Mouse (Mus musculus): ENCODE measurements around the gene Synj2. TPM values are rescaled to one million over a fixed set of nuclear protein-coding genes. Genes with fewer than 3 reads are reported as not detected.
A peak's percentile ranks its signal among the peaks of the same experiment; 100 is the strongest.

The Synj2 gene
- polyA plus RNA-seq, 1 experiment from 2014 or later = 4.0 TPM

DNA sequence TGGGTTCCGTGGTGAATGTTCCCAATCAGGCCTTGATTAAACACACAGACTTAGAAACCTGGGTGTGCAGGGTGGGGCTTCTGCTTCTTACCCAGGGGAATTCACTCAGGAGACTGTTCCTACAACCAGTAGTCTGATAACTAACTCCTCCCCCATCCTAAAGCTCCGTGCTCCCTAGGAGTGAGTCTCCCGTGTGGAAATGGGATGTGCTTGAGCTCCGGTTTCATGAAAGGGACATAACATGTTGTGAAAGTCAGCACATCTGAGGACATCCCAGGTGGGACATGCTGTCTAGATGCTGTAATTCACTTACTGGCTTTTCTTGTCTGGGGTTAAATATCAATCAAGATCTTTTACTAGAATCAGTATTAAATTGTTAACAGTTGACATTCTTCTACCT lies 11.4 kb downstream of the Synj2 start:
- no peak for ATAC-seq (ENCODE audit: low FRiP score, low TSS enrichment)
- 78% methylated on average over 4 of the region's 4 CpGs for WGBS

DNA sequence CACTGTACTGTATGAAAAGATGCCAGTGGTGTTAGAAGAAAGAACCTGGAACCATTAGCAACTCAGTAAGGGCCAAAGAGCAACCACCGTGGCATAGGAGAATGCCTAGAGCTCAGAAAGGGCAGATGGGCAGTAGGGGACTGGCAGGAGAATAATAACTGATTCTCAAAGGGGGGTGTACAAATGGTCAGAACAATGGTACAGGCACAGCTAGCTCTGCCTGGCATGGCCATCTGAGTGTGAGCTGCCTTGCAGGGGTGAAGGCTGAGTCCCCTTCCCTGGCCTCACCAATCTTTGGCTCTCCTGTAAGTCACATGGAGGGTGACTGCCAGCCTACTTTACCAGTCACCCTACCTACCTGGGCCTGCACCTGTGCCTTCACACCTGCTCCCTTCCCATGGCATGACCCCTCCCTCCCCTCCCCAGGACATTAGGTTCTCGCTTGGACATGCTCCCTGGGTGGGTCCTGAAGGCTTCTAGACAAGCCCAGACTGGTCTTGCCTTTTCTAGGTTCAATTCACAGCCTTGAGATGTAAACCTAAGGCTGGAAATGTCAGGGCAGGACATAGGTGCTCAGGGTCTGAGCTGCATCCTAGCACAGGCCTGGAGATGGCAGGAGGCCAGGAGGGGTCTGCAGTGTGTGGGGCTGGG lies 15.4 kb downstream of the Synj2 start:
- no peaks in the 10 kb centered on the region for H3K27me3 ChIP-seq (ENCODE audit: insufficient read depth, low read length)
- no peak overlapping the region for H3K27ac ChIP-seq (ENCODE audit: low read length)
- H3K9me3 ChIP-seq (ENCODE audit: low read length) = no peaks in the 10 kb centered on the region
- 82% methylated on average over 2 of the region's 2 CpGs for WGBS
- H3K4me1 ChIP-seq (ENCODE audit: insufficient read depth, low read length) = peaks cover 15% of the 10 kb centered on the region
- no peak overlapping the region for H3K4me3 ChIP-seq (ENCODE audit: low read length)
- H3K36me3 ChIP-seq (ENCODE audit: insufficient read depth, low read length) = no peaks in the 10 kb centered on the region
- H3K9ac ChIP-seq (replicated peaks; ENCODE audit: low read length) = no peak overlapping the region
- no peak overlapping the region for H3K4me2 ChIP-seq (replicated peaks; ENCODE audit: low read depth, low read length)
- 0 out of 2 replicates have a peak, but pooled peaks have one; percentile 15 for ATAC-seq (ENCODE audit: low FRiP score, low TSS enrichment)

More for the DNA sequence above, 11.4 kb downstream of the Synj2 start:
- Histone ChIP-seq H3K27me3 (ENCODE audit: insufficient read depth, low read length) (no peaks in the 10 kb centered on the region), H3K4me3 (ENCODE audit: low read length) (no peak overlapping the region), H3K27ac (ENCODE audit: low read length) (no peak overlapping the region), H3K4me1 (ENCODE audit: insufficient read depth, low read length) (no peaks in the 10 kb centered on the region), H3K4me2 (replicated peaks; ENCODE audit: low read depth, low read length) (no peak overlapping the region), H3K9me3 (ENCODE audit: low read length) (no peaks in the 10 kb centered on the region), H3K36me3 (ENCODE audit: insufficient read depth, low read length) (no peaks in the 10 kb centered on the region), H3K9ac (replicated peaks; ENCODE audit: low read length) (no peak overlapping the region)

DNA sequence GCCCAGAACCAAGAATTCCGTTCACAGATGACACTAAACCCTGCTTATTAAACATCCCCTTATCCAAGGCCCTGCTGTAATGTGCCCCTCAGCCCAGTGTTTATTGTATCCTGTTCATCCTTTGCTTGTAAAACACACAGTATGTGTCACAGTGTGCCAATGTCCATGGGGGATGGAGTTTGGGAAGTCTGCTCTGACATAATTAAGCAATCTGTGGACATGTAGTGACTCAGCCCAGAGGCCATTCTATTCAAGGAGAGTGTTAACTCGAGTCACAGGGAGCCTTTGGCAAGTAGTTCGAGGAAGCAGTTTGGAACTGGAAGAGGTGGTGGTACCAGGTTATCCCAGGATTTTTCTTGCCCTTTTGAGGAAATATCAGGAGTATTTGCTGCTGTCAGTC lies 16.0 kb downstream of the Synj2 start:
- Histone ChIP-seq H3K9ac (replicated peaks; ENCODE audit: low read length) (no peak overlapping the region), H3K27me3 (ENCODE audit: insufficient read depth, low read length) (no peaks in the 10 kb centered on the region), H3K4me2 (replicated peaks; ENCODE audit: low read depth, low read length) (no peak overlapping the region), H3K4me3 (ENCODE audit: low read length) (no peak overlapping the region), H3K9me3 (ENCODE audit: low read length) (no peaks in the 10 kb centered on the region), H3K36me3 (ENCODE audit: insufficient read depth, low read length) (no peaks in the 10 kb centered on the region), H3K27ac (ENCODE audit: low read length) (no peak overlapping the region), H3K4me1 (ENCODE audit: insufficient read depth, low read length) (peaks cover 15% of the 10 kb centered on the region)
- WGBS = 65% methylated on average over 3 of the region's 3 CpGs
- ATAC-seq (ENCODE audit: low FRiP score, low TSS enrichment) = no peak

DNA sequence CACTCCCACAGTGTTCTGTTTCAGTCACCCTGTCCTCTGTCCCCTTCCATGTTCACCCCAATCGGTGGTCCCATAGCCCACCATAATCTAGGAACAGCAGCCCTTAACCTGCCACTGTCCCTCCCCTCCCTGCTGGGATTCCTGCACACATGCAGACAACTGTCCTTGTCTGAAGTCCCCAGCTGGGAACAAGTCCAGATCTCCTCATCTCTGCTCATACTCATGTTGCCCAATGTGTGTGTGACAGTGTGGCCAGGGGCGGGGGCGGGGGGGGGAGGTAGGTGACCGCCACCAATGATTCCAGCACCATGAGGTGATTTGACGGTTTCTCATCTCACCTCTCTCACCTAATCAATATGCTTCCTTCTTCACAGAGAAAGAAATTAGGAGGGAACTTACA lies 17.1 kb downstream of the Synj2 start:
- no peak overlapping the region for H3K9ac ChIP-seq (replicated peaks; ENCODE audit: low read length)
- no peaks in the 10 kb centered on the region for H3K27me3 ChIP-seq (ENCODE audit: insufficient read depth, low read length)
- H3K4me2 ChIP-seq (replicated peaks; ENCODE audit: low read depth, low read length) = no peak overlapping the region
- no peak overlapping the region for H3K4me3 ChIP-seq (ENCODE audit: low read length)
- peaks cover 15% of the 10 kb centered on the region for H3K4me1 ChIP-seq (ENCODE audit: insufficient read depth, low read length)
- 94% methylated on average over 5 of the region's 5 CpGs for WGBS
- no peaks in the 10 kb centered on the region for H3K36me3 ChIP-seq (ENCODE audit: insufficient read depth, low read length)
- no peak for ATAC-seq (ENCODE audit: low FRiP score, low TSS enrichment)
- H3K9me3 ChIP-seq (ENCODE audit: low read length) = no peaks in the 10 kb centered on the region
- no peak overlapping the region for H3K27ac ChIP-seq (ENCODE audit: low read length)

DNA sequence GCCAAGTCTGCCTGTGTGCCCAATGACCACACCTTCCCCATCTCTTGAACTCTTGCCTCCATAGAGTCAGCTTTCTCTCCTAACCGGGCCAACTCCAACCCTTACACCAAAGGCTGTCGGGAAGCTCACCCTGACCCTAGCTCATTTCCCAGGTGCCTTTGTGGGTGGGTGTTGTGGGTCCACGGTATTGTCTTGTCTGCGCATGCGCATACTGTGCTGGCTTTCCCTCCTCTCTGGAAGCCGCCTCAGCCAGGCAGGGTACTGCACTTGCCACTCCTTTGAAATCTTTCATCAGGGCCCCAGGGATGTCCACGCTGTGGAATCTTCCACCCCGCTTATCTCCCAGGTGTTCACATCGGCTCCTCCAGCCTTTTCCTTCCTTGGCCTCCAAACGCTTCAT lies 17.6 kb downstream of the Synj2 start:
- no peak overlapping the region for H3K27ac ChIP-seq (ENCODE audit: low read length)
- ATAC-seq (ENCODE audit: low FRiP score, low TSS enrichment) = no peak
- peaks cover 15% of the 10 kb centered on the region for H3K4me1 ChIP-seq (ENCODE audit: insufficient read depth, low read length)
- no peaks in the 10 kb centered on the region for H3K36me3 ChIP-seq (ENCODE audit: insufficient read depth, low read length)
- no peaks in the 10 kb centered on the region for H3K27me3 ChIP-seq (ENCODE audit: insufficient read depth, low read length)
- no peak overlapping the region for H3K4me2 ChIP-seq (replicated peaks; ENCODE audit: low read depth, low read length)
- 81% methylated on average over 10 of the region's 10 CpGs for WGBS
- H3K9me3 ChIP-seq (ENCODE audit: low read length) = no peaks in the 10 kb centered on the region
- no peak overlapping the region for H3K4me3 ChIP-seq (ENCODE audit: low read length)
- H3K9ac ChIP-seq (replicated peaks; ENCODE audit: low read length) = no peak overlapping the region

DNA sequence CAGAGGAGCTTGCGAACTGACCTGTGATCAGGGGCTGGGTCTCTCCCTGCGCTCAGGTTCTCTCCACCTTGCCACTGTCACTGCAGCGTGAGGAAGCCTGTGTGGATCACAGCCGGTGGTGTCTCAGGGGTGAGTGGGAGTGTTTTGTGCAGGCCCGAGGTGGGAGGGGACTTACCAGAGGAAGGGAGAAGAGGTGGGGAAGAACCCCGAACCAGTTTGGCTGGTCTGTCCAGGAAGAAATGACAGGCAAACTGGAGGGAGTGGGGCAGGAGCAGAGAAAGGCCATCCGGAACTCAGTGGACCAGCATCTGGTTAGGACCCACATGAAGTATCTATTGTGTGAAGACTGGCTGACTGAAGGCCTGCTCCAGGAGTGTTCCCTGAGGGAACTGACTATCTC lies 18.0 kb downstream of the Synj2 start:
- Histone ChIP-seq H3K27ac (ENCODE audit: low read length) (peak overlapping the region; percentile 53; the same call in 1 of the 2 replicates), H3K27me3 (ENCODE audit: insufficient read depth, low read length) (no peaks in the 10 kb centered on the region), H3K4me2 (replicated peaks; ENCODE audit: low read depth, low read length) (no peak overlapping the region), H3K36me3 (ENCODE audit: insufficient read depth, low read length) (no peaks in the 10 kb centered on the region), H3K4me3 (ENCODE audit: low read length) (no peak overlapping the region), H3K9me3 (ENCODE audit: low read length) (no peaks in the 10 kb centered on the region), H3K4me1 (ENCODE audit: insufficient read depth, low read length) (peaks cover 15% of the 10 kb centered on the region), H3K9ac (replicated peaks; ENCODE audit: low read length) (no peak overlapping the region)
- 49% methylated on average over 7 of the region's 7 CpGs for WGBS
- no peak for ATAC-seq (ENCODE audit: low FRiP score, low TSS enrichment)

DNA sequence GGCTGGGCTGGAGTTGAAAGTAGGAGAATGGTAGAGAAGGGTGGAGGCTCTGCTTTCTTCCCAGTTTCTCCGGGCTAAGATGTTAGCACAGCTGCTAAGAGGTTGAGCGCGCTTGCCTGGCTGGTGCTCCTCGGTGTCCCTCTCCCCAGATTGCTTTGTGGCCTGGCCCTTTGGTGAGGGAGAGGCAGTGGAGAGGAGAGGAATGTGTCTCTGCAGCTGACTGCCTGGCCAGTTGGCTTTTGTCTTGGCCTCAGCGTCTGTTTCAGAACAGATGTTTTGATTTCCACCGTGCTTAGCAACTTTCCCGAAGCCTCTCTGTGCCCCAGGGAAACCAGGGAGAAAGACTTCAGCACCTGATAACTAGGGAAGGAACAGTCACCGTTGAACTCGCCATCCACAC lies 18.7 kb downstream of the Synj2 start:
- Histone ChIP-seq H3K4me3 (ENCODE audit: low read length) (no peak overlapping the region), H3K27ac (ENCODE audit: low read length) (peak overlapping the region; percentile 53; the same call in 1 of the 2 replicates), H3K36me3 (ENCODE audit: insufficient read depth, low read length) (no peaks in the 10 kb centered on the region), H3K4me2 (replicated peaks; ENCODE audit: low read depth, low read length) (no peak overlapping the region), H3K4me1 (ENCODE audit: insufficient read depth, low read length) (peaks cover 15% of the 10 kb centered on the region), H3K9ac (replicated peaks; ENCODE audit: low read length) (no peak overlapping the region), H3K9me3 (ENCODE audit: low read length) (no peaks in the 10 kb centered on the region), H3K27me3 (ENCODE audit: insufficient read depth, low read length) (no peaks in the 10 kb centered on the region)
- ATAC-seq (ENCODE audit: low FRiP score, low TSS enrichment) = no peak
- 36% methylated on average over 9 of the region's 9 CpGs for WGBS

DNA sequence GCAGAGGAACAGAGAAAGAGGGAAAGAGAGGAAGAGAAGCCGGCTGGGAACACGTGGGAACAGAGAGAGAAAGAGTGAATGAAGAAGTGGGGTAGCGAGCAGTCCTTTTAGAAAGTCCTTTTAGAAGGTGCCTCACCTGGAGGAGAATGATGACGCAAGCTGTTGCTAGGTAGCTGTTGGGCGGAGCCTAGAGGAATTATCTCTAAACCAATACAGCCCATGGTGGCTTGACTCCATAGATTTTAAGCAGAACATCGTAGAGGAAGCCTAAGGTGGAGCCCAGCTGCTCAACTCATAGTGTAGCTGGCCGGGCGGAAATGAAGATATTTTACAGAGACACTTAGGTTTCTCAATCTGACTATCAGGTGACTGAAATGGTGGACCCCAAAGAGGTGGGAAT lies 22.7 kb downstream of the Synj2 start:
- ATAC-seq (ENCODE audit: low FRiP score, low TSS enrichment) = no peak
- no peak overlapping the region for H3K4me2 ChIP-seq (replicated peaks; ENCODE audit: low read depth, low read length)
- no peaks in the 10 kb centered on the region for H3K9me3 ChIP-seq (ENCODE audit: low read length)
- no peak overlapping the region for H3K4me3 ChIP-seq (ENCODE audit: low read length)
- H3K4me1 ChIP-seq (ENCODE audit: insufficient read depth, low read length) = peaks cover 15% of the 10 kb centered on the region
- no peak overlapping the region for H3K27ac ChIP-seq (ENCODE audit: low read length)
- no peak overlapping the region for H3K9ac ChIP-seq (replicated peaks; ENCODE audit: low read length)
- H3K27me3 ChIP-seq (ENCODE audit: insufficient read depth, low read length) = no peaks in the 10 kb centered on the region
- H3K36me3 ChIP-seq (ENCODE audit: insufficient read depth, low read length) = no peaks in the 10 kb centered on the region
- WGBS = 93% methylated on average over 8 of the region's 8 CpGs

DNA sequence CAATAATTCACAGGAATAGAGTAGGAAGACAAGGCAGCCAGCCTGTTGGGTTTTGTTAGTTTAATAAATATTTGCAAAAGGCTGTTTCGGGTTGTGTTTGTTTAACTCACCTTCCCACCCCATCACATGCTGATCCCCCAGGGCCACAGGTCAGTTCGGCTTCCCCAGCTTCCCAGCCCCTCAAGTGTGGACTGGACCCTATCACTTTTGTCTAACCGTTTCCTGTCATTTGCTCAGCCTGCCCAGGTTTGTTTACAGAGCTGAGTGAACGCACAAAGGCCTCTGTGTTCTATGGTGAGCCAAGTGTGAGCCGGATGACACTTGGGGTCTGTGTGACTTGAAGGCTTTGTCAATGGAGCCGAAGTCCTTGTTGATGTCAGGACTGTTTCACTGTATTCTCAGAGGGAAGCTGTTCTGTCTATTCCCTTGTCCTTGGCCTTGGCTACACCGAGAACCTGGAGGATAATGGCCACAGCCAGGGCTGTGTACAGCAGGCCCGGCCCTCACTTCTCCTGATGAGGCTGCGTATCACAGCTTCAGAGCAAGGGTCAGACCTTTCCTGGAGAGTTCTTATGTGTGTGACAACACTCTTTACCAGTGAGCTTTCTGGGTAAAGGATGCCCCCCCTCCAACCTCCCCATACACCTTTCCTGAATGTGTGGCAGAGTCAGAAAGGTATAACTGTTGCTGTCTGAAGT lies 24.2 kb downstream of the Synj2 start:
- no peak for ATAC-seq (ENCODE audit: low FRiP score, low TSS enrichment)
- 40% methylated on average over 9 of the region's 9 CpGs for WGBS
- H3K4me2 ChIP-seq (replicated peaks; ENCODE audit: low read depth, low read length) = no peak overlapping the region
- H3K36me3 ChIP-seq (ENCODE audit: insufficient read depth, low read length) = no peaks in the 10 kb centered on the region
- H3K4me3 ChIP-seq (ENCODE audit: low read length) = no peak overlapping the region
- no peaks in the 10 kb centered on the region for H3K27me3 ChIP-seq (ENCODE audit: insufficient read depth, low read length)
- no peaks in the 10 kb centered on the region for H3K9me3 ChIP-seq (ENCODE audit: low read length)
- H3K9ac ChIP-seq (replicated peaks; ENCODE audit: low read length) = no peak overlapping the region
- peaks cover under 1% of the 10 kb centered on the region for H3K4me1 ChIP-seq (ENCODE audit: insufficient read depth, low read length)
- no peak overlapping the region for H3K27ac ChIP-seq (ENCODE audit: low read length)

DNA sequence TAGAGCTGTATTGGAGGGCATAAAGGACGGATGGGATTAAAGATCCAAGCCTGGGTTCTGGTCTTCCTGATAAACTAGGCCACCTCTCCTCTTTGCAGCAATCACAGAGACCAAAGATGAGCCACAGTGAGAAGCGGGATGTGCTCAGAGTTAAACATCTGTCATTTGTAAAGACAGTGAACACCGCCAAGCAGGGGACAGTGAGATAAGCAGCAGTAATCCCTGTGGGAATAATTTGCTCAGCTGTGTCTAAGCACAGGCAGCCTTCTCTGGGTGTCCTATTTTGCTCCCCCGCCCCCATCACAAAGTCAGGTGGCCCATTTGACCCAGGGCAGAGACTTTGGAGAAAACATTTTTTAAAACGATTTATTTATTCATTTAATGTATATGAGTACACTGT lies 25.6 kb downstream of the Synj2 start:
- Histone ChIP-seq H3K27me3 (ENCODE audit: insufficient read depth, low read length) (no peaks in the 10 kb centered on the region), H3K9ac (replicated peaks; ENCODE audit: low read length) (no peak overlapping the region), H3K4me1 (ENCODE audit: insufficient read depth, low read length) (no peaks in the 10 kb centered on the region), H3K9me3 (ENCODE audit: low read length) (no peaks in the 10 kb centered on the region), H3K36me3 (ENCODE audit: insufficient read depth, low read length) (no peaks in the 10 kb centered on the region), H3K27ac (ENCODE audit: low read length) (no peak overlapping the region), H3K4me3 (ENCODE audit: low read length) (no peak overlapping the region), H3K4me2 (replicated peaks; ENCODE audit: low read depth, low read length) (no peak overlapping the region)
- WGBS = 95% methylated on average over 5 of the region's 5 CpGs
- ATAC-seq (ENCODE audit: low FRiP score, low TSS enrichment) = no peak

Measured in kidney, embryonic 16.5 days (tissue).